Mouse (Mus musculus) heart, adult 2 months (tissue): ENCODE data around the gene Rsbn1.

Source experiments
- CTCF ChIP-seq: fragments of 200-600 bp; IDR thresholded peaks from 2 replicates; pipeline ENCODE4 v1.8.1; 2022; ENCODE audit warnings: antibody characterized with exemption, mild to moderate bottlenecking, moderate library complexity
- EP300 ChIP-seq: fragments of 200-500 bp; IDR thresholded peaks from 2 replicates; pipeline ENCODE4 v1.6.1; 2011; ENCODE audit warnings: low read depth, low read length, control low read depth; ENCODE audit not compliant: insufficient read depth
- POLR2A ChIP-seq: fragments of 200-500 bp; IDR thresholded peaks from 2 replicates; pipeline ENCODE4 v1.6.1; 2011; ENCODE audit warnings: mild to moderate bottlenecking, low read depth, low read length, control low read depth; ENCODE audit not compliant: insufficient read depth

DNA sequence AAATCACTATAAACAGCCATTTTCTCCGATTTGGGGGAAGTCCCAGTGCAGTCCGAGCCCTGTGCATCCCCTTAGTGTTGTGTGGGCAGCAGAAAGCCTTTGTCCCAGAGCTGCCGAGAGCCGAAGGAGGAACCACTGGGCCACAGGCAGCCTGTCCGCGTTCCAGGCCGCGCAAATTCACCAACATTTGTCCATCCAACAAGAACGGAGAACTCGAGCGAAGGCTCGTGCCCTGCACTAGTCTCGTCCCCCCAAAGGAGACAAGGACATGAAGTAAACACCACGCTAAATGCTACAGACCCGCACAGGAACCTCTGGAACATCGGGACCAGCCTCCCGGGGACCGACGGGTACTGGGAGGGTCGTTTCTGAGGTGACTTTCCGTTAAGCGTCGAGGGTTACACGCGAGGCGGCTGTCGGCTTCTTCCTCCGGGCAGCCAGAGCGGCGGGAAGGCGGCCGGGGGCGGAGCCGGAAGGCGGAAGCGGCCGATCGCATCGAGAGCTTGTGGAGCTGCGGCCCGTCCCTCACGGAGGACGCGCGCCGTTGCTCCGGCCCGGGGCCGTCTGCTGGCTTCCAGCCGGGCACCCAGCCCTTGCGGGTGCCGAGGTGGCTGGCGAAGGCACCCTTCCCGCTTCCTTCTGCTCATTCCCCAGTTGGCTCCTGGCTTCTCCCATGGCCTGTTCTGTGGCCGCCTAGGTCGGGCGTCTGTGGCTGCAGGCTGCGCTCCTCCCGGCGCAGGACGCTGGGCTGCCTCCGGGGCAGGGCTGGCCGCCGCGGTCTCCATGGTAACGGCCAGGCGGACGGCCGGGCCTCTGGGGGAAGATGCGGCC, 54.2 kb downstream of the Rsbn1 start, which contains the start of gene Phtf1:
- TF ChIP-seq CTCF (no peak), POLR2A (peak; percentile 88), EP300 (no peak)
